Mouse (Mus musculus): ENCODE data around the gene Pira2. TPM values are rescaled to one million over a fixed set of nuclear protein-coding genes. Genes with fewer than 3 reads are reported as not detected.
"Not testable (repeated sequence)": the region's sequence is repeated elsewhere in the genome, so short reads cannot be mapped to it uniquely, and the experiment has no call there.

Gene Pira2
- polyA plus RNA-seq (2012; rRNA removed) = 0.16 and 0.30 TPM in 2 replicates

DNA sequence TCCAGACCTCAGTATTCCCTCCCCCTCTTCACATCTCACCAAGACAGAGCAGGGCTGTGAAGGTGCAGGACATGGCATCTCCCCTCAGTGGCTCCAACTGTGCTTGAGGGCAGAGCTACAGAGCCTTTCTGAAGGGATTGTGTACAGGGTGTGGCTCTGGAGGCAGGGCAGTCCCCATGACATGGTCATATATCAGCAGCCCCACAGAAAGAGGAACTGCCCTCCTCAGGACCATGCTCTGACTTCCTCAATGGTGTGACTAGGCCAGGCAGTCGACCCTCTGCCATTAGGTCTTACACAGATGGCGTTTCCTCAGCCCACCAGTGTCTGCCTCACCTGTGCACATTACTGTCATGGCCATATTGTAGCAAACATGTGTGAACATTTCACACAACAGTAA is at the start of gene Pira2:
TSS of gene Pira2 (minus strand) at position 101 of the 400 bp plus-strand sequence.
- not testable (repeated sequence) for H3K4me1 ChIP-seq (ENCODE audit: control insufficient read depth, insufficient read depth, low read length); H3K36me3 ChIP-seq (ENCODE audit: control insufficient read depth, insufficient read depth, low read length); H3K27me3 ChIP-seq (replicated peaks; ENCODE audit: control insufficient read depth, insufficient read depth, low read length); H3K4me3 ChIP-seq (ENCODE audit: insufficient read depth, low read depth, low read length); DNase-seq; H3K27ac ChIP-seq (ENCODE audit: insufficient read depth, low read depth, low read length)
- no CpG with 5 or more reads among the region's 2 CpGs for WGBS

DNA sequence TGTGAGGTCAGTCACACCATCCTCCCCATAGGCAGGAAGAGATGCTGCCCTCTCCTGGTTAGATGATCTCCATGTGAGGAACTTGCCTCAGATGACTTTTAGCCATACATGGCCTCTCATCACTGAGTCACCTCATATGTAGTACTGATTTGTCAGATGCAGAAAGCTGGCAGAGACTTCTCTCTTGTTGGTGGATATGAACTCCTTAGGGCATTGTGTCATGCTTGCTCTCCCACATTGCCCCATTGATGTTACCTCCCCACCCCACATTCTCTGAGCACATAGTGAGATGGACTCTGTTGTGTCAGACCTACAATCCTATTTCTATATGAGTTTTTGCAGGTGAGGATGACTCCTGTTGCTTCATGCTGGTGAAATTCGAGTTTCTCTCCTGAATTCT is 30.2 kb upstream of the Pira2 start:
- DNase-seq; H3K27me3 ChIP-seq (replicated peaks; ENCODE audit: control insufficient read depth, insufficient read depth, low read length); H3K4me1 ChIP-seq (ENCODE audit: control insufficient read depth, insufficient read depth, low read length); H3K4me3 ChIP-seq (ENCODE audit: insufficient read depth, low read depth, low read length); H3K36me3 ChIP-seq (ENCODE audit: control insufficient read depth, insufficient read depth, low read length); H3K27ac ChIP-seq (ENCODE audit: insufficient read depth, low read depth, low read length): not testable (repeated sequence)
- WGBS = no CpG with 5 or more reads among the region's 1 CpGs

DNA sequence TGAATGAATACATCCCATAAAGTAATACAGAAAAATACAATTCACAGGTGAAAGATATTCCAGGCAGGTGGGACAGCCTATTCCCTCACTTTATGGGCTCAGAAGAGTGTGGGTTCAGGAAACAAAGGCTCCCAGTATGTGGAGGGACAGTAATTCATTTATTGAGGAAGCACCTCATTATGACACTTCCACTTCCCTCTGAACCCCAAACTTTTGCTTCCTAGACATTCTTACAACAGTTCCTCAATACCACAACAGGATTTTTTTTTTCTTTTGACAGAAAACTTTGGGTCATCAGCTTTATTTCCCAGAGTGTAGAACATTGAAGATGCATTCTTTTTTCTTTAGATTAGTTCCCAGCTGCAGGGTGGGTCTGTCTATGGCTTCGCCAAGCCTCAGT is 7.0 kb downstream of the Pira2 start:
- not testable (repeated sequence) for H3K36me3 ChIP-seq (ENCODE audit: control insufficient read depth, insufficient read depth, low read length); H3K4me3 ChIP-seq (ENCODE audit: insufficient read depth, low read depth, low read length); DNase-seq; H3K27me3 ChIP-seq (replicated peaks; ENCODE audit: control insufficient read depth, insufficient read depth, low read length); H3K4me1 ChIP-seq (ENCODE audit: control insufficient read depth, insufficient read depth, low read length); H3K27ac ChIP-seq (ENCODE audit: insufficient read depth, low read depth, low read length)
- WGBS = no CpG with 5 or more reads among the region's 1 CpGs

DNA sequence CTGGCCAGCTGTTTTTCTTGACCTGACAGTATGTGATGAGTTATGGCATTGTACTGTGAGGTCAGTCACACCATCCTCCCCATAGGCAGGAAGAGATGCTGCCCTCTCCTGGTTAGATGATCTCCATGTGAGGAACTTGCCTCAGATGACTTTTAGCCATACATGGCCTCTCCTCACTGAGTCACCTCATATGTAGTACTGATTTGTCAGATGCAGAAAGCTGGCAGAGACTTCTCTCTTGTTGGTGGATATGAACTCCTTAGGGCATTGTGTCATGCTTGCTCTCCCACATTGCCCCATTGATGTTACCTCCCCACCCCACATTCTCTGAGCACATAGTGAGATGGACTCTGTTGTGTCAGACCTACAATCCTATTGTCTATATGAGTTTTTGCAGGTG is 14.2 kb downstream of the Pira2 start:
- not testable (repeated sequence) for H3K27me3 ChIP-seq (replicated peaks; ENCODE audit: control insufficient read depth, insufficient read depth, low read length); DNase-seq; H3K4me1 ChIP-seq (ENCODE audit: control insufficient read depth, insufficient read depth, low read length); H3K36me3 ChIP-seq (ENCODE audit: control insufficient read depth, insufficient read depth, low read length); H3K4me3 ChIP-seq (ENCODE audit: insufficient read depth, low read depth, low read length); H3K27ac ChIP-seq (ENCODE audit: insufficient read depth, low read depth, low read length)

GRCm38 (mm10) chr7:3825599-3825998 is 19.3 kb downstream of the Pira2 start, which contains the start of gene Gm15448:
Gene Gm15448 (minus strand): TSS chr7:3825687.
- not testable (repeated sequence) for H3K27ac ChIP-seq (ENCODE audit: insufficient read depth, low read depth, low read length); H3K27me3 ChIP-seq (replicated peaks; ENCODE audit: control insufficient read depth, insufficient read depth, low read length); H3K4me3 ChIP-seq (ENCODE audit: insufficient read depth, low read depth, low read length); H3K4me1 ChIP-seq (ENCODE audit: control insufficient read depth, insufficient read depth, low read length); DNase-seq; H3K36me3 ChIP-seq (ENCODE audit: control insufficient read depth, insufficient read depth, low read length)
- 29% methylated on average over 1 of the region's 3 CpGs for WGBS

DNA sequence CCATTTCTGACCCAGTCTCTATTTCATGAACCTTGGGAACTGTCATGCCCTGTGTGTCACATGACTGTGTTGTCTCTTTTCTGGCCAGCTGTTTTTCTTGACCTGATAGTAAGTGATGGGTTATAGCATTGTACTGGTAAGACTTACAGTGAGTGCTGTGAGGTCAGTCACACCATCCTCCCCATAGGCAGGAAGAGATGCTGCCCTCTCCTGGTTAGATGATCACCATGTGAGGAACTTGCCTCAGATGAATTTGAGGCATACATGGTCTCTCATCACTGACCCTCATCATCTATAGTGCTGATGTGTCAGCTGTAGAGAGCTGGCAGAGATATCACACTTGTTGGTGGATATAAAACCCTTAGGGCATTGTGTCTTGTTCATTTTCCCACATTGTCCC is 32.9 kb downstream of the Pira2 start:
- H3K36me3 ChIP-seq (ENCODE audit: control insufficient read depth, insufficient read depth, low read length); H3K27me3 ChIP-seq (replicated peaks; ENCODE audit: control insufficient read depth, insufficient read depth, low read length); DNase-seq; H3K27ac ChIP-seq (ENCODE audit: insufficient read depth, low read depth, low read length); H3K4me3 ChIP-seq (ENCODE audit: insufficient read depth, low read depth, low read length); H3K4me1 ChIP-seq (ENCODE audit: control insufficient read depth, insufficient read depth, low read length): not testable (repeated sequence)
- TF ChIP-seq CTCF (conservative IDR thresholded peaks at IDR 0.05; ENCODE audit: insufficient read depth, insufficient read length, low read depth, low read length) = 0 out of 2 replicates have a peak, but pooled peaks have one; percentile 17

DNA sequence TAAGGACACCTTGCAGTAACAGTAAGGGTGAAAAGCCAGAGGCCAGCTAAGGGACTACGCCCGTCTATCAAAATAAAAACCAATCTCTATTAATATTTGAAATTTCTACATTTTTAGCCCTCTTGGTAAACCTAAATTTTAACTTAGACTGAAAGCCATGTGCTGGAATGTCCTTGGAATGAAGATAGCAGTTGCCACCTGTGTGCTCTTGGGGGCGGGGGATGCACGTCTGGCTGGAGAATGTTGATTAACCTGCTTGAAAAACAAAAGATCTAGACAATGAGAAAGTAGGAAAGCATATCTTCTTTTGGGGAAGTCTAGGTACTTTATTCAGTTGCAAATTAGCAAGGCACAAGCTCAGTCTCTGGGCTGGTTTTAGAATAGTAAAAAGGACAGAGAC is 41.9 kb downstream of the Pira2 start:
- H3K4me1 ChIP-seq (ENCODE audit: control insufficient read depth, insufficient read depth, low read length); H3K27ac ChIP-seq (ENCODE audit: insufficient read depth, low read depth, low read length): not testable (repeated sequence)
- WGBS = 89% methylated on average over 4 of the region's 4 CpGs

DNA sequence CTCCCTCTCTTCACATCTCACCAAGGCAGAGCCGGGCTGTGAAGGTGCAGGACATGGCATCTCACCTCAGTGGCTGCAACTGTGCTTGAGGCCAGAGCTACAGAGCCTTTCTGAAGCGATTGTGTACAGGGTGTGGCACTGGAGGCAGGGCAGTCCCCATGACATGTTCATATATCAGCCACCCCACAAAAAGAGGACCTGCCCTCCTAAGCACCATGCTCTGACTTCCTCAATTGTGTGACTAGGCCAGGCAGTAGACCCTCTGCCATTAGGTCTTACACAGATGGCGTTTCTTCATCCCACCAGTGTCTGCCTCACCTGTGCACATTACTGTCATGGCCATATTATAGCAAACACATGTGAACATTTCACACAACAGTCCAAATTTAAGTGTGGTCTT is 44.9 kb downstream of the Pira2 start:
- not testable (repeated sequence) for H3K36me3 ChIP-seq (ENCODE audit: control insufficient read depth, insufficient read depth, low read length); H3K27me3 ChIP-seq (replicated peaks; ENCODE audit: control insufficient read depth, insufficient read depth, low read length); H3K4me3 ChIP-seq (ENCODE audit: insufficient read depth, low read depth, low read length); DNase-seq; H3K4me1 ChIP-seq (ENCODE audit: control insufficient read depth, insufficient read depth, low read length); H3K27ac ChIP-seq (ENCODE audit: insufficient read depth, low read depth, low read length)
- WGBS = 65% methylated on average over 3 of the region's 3 CpGs

More for the DNA sequence above, 41.9 kb downstream of the Pira2 start:
- H3K36me3 ChIP-seq (ENCODE audit: control insufficient read depth, insufficient read depth, low read length); DNase-seq; H3K27me3 ChIP-seq (replicated peaks; ENCODE audit: control insufficient read depth, insufficient read depth, low read length); H3K4me3 ChIP-seq (ENCODE audit: insufficient read depth, low read depth, low read length): not testable (repeated sequence)

- H3K36me3 ChIP-seq (ENCODE audit: control insufficient read depth, insufficient read depth, low read length); DNase-seq; H3K27ac ChIP-seq (ENCODE audit: insufficient read depth, low read depth, low read length); H3K27me3 ChIP-seq (replicated peaks; ENCODE audit: control insufficient read depth, insufficient read depth, low read length); H3K4me1 ChIP-seq (ENCODE audit: control insufficient read depth, insufficient read depth, low read length); H3K4me3 ChIP-seq (ENCODE audit: insufficient read depth, low read depth, low read length): not testable (repeated sequence)
Measured at GRCm38 (mm10) chr7:3796286-3796685, 48.6 kb downstream of the Pira2 start.

Other genes with a start within 250 kb of the Pira2 start
- 0.19 and 0.26 TPM in 2 replicates for gene Oscar, start 228.9 kb downstream of the Pira2 start, polyA plus RNA-seq (2012; rRNA removed)
- gene Ndufa3, start 227.7 kb downstream of the Pira2 start, polyA plus RNA-seq (2012; rRNA removed) = 722 and 885 TPM in 2 replicates
- gene Tfpt, start 215.1 kb downstream of the Pira2 start, polyA plus RNA-seq (2012; rRNA removed) = 7.6 and 9.9 TPM in 2 replicates
- gene Prpf31, start 215.1 kb downstream of the Pira2 start, polyA plus RNA-seq (2012; rRNA removed) = 21.3 and 24.1 TPM in 2 replicates
- gene Cnot3, start 199.8 kb downstream of the Pira2 start, polyA plus RNA-seq (2012; rRNA removed) = 41.9 and 45.0 TPM in 2 replicates
- gene Leng1, start 179.2 kb downstream of the Pira2 start, polyA plus RNA-seq (2012; rRNA removed) = 5.5 and 6.8 TPM in 2 replicates
- 45.5 and 62.2 TPM in 2 replicates for gene Tmc4, start 167.5 kb downstream of the Pira2 start, polyA plus RNA-seq (2012; rRNA removed)
- 88.2 and 105 TPM in 2 replicates for gene Tsen34, start 152.2 kb downstream of the Pira2 start, polyA plus RNA-seq (2012; rRNA removed)
- gene Mboat7, start 151.5 kb downstream of the Pira2 start, polyA plus RNA-seq (2012; rRNA removed) = 56.2 and 61.4 TPM in 2 replicates
- 1,031 and 1,047 TPM in 2 replicates for gene Rps9, start 141.1 kb downstream of the Pira2 start, polyA plus RNA-seq (2012; rRNA removed)
- 3.2 and 5.4 TPM in 2 replicates for gene Pirb, start 124.7 kb downstream of the Pira2 start, polyA plus RNA-seq (2012; rRNA removed)
- 0.11 and 0.23 TPM in 2 replicates for gene Gm15448, start 19.4 kb downstream of the Pira2 start, polyA plus RNA-seq (2012; rRNA removed)
- gene Gm14548, start 53.1 kb upstream of the Pira2 start, polyA plus RNA-seq (2012; rRNA removed) = 0.15 and 0.23 TPM in 2 replicates
- 0.11 and 0.20 TPM in 2 replicates for gene Lilra6, start 70.5 kb upstream of the Pira2 start, polyA plus RNA-seq (2012; rRNA removed)
- 1.6 and 1.9 TPM in 2 replicates for gene Lair1, start 218.2 kb upstream of the Pira2 start, polyA plus RNA-seq (2012; rRNA removed)

All from kidney, adult 2 months (tissue).